Mouse (Mus musculus) heart, postnatal 0 days (tissue): ENCODE measurements around the gene Olfr1423. TPM values are rescaled to one million over a fixed set of nuclear protein-coding genes. Genes with fewer than 3 reads are reported as not detected.

ENCODE experiments used
- ATAC-seq: fragments of 200-750 bp; cut with Nextera tagmentation; 2 replicates; pipeline ENCODE4 v1.8.0; 2017; ENCODE audit warnings: low read depth, moderate number of reproducible peaks, moderate library complexity; ENCODE audit not compliant: insufficient read depth
- DNase-seq: peaks from one replicate; pipeline ENCODE4 v3.0.0-alpha.2; 2016; ENCODE audit warnings: low spot score
- H3K27ac ChIP-seq: fragments of 300-500 bp; sonication (generic); 2 replicates; pipeline ENCODE4 v1.5.1; 2014; ENCODE audit warnings: low read depth, mild to moderate bottlenecking
- H3K27me3 ChIP-seq: fragments of 300-500 bp; sonication (generic); 2 replicates; pipeline ENCODE4 v1.6.1; 2014; ENCODE audit warnings: low read length, mixed read lengths; ENCODE audit not compliant: control insufficient read depth, insufficient read depth
- H3K36me3 ChIP-seq: fragments of 300-500 bp; sonication (generic); replicated peaks from 2 replicates; pipeline ENCODE4 v1.6.1; 2014; ENCODE audit warnings: low read length, mixed read lengths; ENCODE audit not compliant: control insufficient read depth, insufficient read depth
- H3K4me1 ChIP-seq: fragments of 300-500 bp; sonication (generic); 2 replicates; pipeline ENCODE4 v1.6.1; 2014; ENCODE audit warnings: antibody characterized with exemption; ENCODE audit not compliant: control insufficient read depth, insufficient read depth
- H3K4me2 ChIP-seq: fragments of 300-500 bp; sonication (generic); 2 replicates; pipeline ENCODE4 v1.6.1; 2014; ENCODE audit warnings: low read depth, mild to moderate bottlenecking, low read length, moderate library complexity
- H3K4me3 ChIP-seq: fragments of 300-500 bp; sonication (generic); 2 replicates; pipeline ENCODE4 v1.5.1; 2014; ENCODE audit warnings: low read depth, low read length
- H3K9ac ChIP-seq: fragments of 300-500 bp; sonication (generic); replicated peaks from 2 replicates; pipeline ENCODE4 v1.6.1; 2014; ENCODE audit warnings: low read depth, low read length, mixed read lengths
- H3K9me3 ChIP-seq: fragments of 300-500 bp; sonication (generic); replicated peaks from 2 replicates; pipeline ENCODE4 v1.6.1; 2016; ENCODE audit warnings: low read length; ENCODE audit not compliant: control insufficient read depth
- CTCF ChIP-seq: IDR thresholded peaks from 2 replicates; pipeline ENCODE4 v1.5.1; 2016; ENCODE audit warnings: antibody characterized with exemption, control low read depth, low read depth
- EP300 ChIP-seq: IDR thresholded peaks from 2 replicates; pipeline ENCODE4 v1.6.1; 2016; ENCODE audit warnings: antibody characterized with exemption, low read depth
- WGBS: fragments of 180-500 bp; shearing (Covaris S2); extraction: QIAGEN DNeasy Blood & Tissue Kit; methylation state at CpG from one replicate; pipeline ENCODE4 v1.1.7; 2014; 5-methylcytosine and 5-hydroxymethylcytosine counted together
- polyA plus RNA-seq: library from polyadenylated mRNA; unstranded; fragments of >200 nt; fragmentation: Nextera tagmentation; extraction: Ambion mirVana; gene quantifications from 2 replicates; pipeline ENCODE4 v1.2.1, GENCODE M21; 2015
- total RNA-seq: library from RNA; depleted of rRNA; stranded (reverse); fragments of >200 nt; gene quantifications from 2 replicates; pipeline ENCODE4 v1.2.3, GENCODE M21; 2014; ENCODE audit warnings: low replicate concordance

Gene Olfr1423
- total and polyA plus RNA-seq, 2 experiments from 2014 or later: not detected

- no peak for DNase-seq
- 42% methylated on average over 3 of the region's 3 CpGs for WGBS
- Histone ChIP-seq H3K9me3 (no peaks in the 10 kb centered on the region), H3K9ac (no peak overlapping the region), H3K4me2 (no peak overlapping the region), H3K27ac (no peak overlapping the region), H3K4me3 (no peak overlapping the region), H3K27me3 (no peaks in the 10 kb centered on the region), H3K36me3 (no peaks in the 10 kb centered on the region), H3K4me1 (peaks cover 11% of the 10 kb centered on the region)
- no peak for ATAC-seq
- TF ChIP-seq CTCF: no peak
- TF ChIP-seq EP300: no peak
Measured at GRCm38 (mm10) chr19:12001686-12002085, 39.4 kb downstream of the Olfr1423 start.

GRCm38 (mm10) chr19:11995722-11996448 is 45.2 kb downstream of the Olfr1423 start:
- WGBS: 53% methylated on average over 2 of the region's 2 CpGs
- no peak for TF ChIP-seq CTCF
- no peak for TF ChIP-seq EP300

GRCm38 (mm10) chr19:11994703-11995431 is 46.2 kb downstream of the Olfr1423 start:
- Histone ChIP-seq H3K9ac (no peak overlapping the region), H3K27me3 (no peaks in the 10 kb centered on the region), H3K4me3 (no peak overlapping the region), H3K36me3 (peaks cover 51% of the 10 kb centered on the region), H3K4me2 (no peak overlapping the region), H3K4me1 (no peaks in the 10 kb centered on the region; the same call in 1 of the 2 replicates), H3K9me3 (no peaks in the 10 kb centered on the region), H3K27ac (peak overlapping the region; percentile 2; the same call in 1 of the 2 replicates)
- DNase-seq: no peak
- WGBS: 79% methylated on average over 6 of the region's 6 CpGs
- no peak for ATAC-seq
- TF ChIP-seq EP300 (no peak), CTCF (no peak)

More at GRCm38 (mm10) chr19:11995722-11996448, 45.2 kb downstream of the Olfr1423 start:
- DNase-seq: no peak
- ATAC-seq: no peak
- Histone ChIP-seq H3K4me3 (no peak overlapping the region), H3K9me3 (no peaks in the 10 kb centered on the region), H3K36me3 (peaks cover 42% of the 10 kb centered on the region), H3K27me3 (no peaks in the 10 kb centered on the region), H3K27ac (peak overlapping the region; percentile 23; the same call in 1 of the 2 replicates), H3K9ac (no peak overlapping the region), H3K4me1 (no peaks in the 10 kb centered on the region; the same call in 1 of the 2 replicates), H3K4me2 (no peak overlapping the region)

- Histone ChIP-seq H3K9me3 (no peaks in the 10 kb centered on the region), H3K36me3 (peaks cover 71% of the 10 kb centered on the region), H3K4me3 (no peak overlapping the region), H3K9ac (no peak overlapping the region), H3K4me1 (no peaks in the 10 kb centered on the region), H3K4me2 (no peak overlapping the region), H3K27ac (no peak overlapping the region), H3K27me3 (no peaks in the 10 kb centered on the region)
- no peak for ATAC-seq
- no peak for DNase-seq
- TF ChIP-seq CTCF: no peak
- TF ChIP-seq EP300: no peak
- WGBS: 76% methylated on average over 10 of the region's 10 CpGs
Measured at GRCm38 (mm10) chr19:11992441-11993029, 48.6 kb downstream of the Olfr1423 start.

GRCm38 (mm10) chr19:11992034-11992433 is 49.1 kb downstream of the Olfr1423 start:
- 85% methylated on average over 9 of the region's 9 CpGs for WGBS
- H3K36me3 ChIP-seq: peaks cover 75% of the 10 kb centered on the region
- no peak for ATAC-seq

More at GRCm38 (mm10) chr19:11992034-11992433, 49.1 kb downstream of the Olfr1423 start:
- H3K4me2 ChIP-seq: no peak overlapping the region
- H3K9me3 ChIP-seq: no peaks in the 10 kb centered on the region
- no peak for TF ChIP-seq EP300
- no peak for TF ChIP-seq CTCF
- H3K4me3 ChIP-seq: no peak overlapping the region
- H3K27ac ChIP-seq: no peak overlapping the region
- no peaks in the 10 kb centered on the region for H3K27me3 ChIP-seq
- H3K4me1 ChIP-seq: no peaks in the 10 kb centered on the region
- no peak for DNase-seq
- H3K9ac ChIP-seq: no peak overlapping the region
